Mouse (Mus musculus) layer of hippocampus, adult 9-10 months (tissue): Measurements from ENCODE around the gene Cyp2u1.

Experiments
- DNase-seq: peaks from one replicate; pipeline ENCODE4 v3.0.0; 2022; ENCODE audit warnings: low spot score

Gene Cyp2u1

GRCm38 (mm10) chr3:131306255-131306654 lies 3.2 kb upstream of the Cyp2u1 start:
- DNase-seq, result no peak

- DNase-seq, result no peak
Measured at GRCm38 (mm10) chr3:131303320-131303714, 290 bp upstream of the Cyp2u1 start.

- DNase-seq, result peak; percentile 32
Measured at GRCm38 (mm10) chr3:131299908-131300307, 3.1 kb downstream of the Cyp2u1 start.

GRCm38 (mm10) chr3:131299078-131299477 lies 3.9 kb downstream of the Cyp2u1 start:
- DNase-seq, result no peak

- DNase-seq, result no peak
Measured at GRCm38 (mm10) chr3:131296893-131297292, 6.1 kb downstream of the Cyp2u1 start.

GRCm38 (mm10) chr3:131295513-131296200 lies 7.4 kb downstream of the Cyp2u1 start:
- DNase-seq, result no peak

GRCm38 (mm10) chr3:131294503-131294902 lies 8.5 kb downstream of the Cyp2u1 start:
- no peak for DNase-seq

- DNase-seq, result no peak
Measured at GRCm38 (mm10) chr3:131292959-131293358, 10.1 kb downstream of the Cyp2u1 start.

GRCm38 (mm10) chr3:131292349-131292748 lies 10.7 kb downstream of the Cyp2u1 start:
- DNase-seq, result no peak

- DNase-seq, result no peak
Measured at GRCm38 (mm10) chr3:131291890-131292289, 11.1 kb downstream of the Cyp2u1 start.

GRCm38 (mm10) chr3:131274151-131274550 lies 28.9 kb downstream of the Cyp2u1 start:
- DNase-seq, result no peak

GRCm38 (mm10) chr3:131272374-131273100 lies 30.5 kb downstream of the Cyp2u1 start:
- no peak for DNase-seq

GRCm38 (mm10) chr3:131271559-131272373 lies 31.3 kb downstream of the Cyp2u1 start, which contains the start of gene Hadh:
Hadh (minus strand) TSS chr3:131272101.
- DNase-seq, result peak; percentile 68

GRCm38 (mm10) chr3:131271157-131271556 lies 31.9 kb downstream of the Cyp2u1 start:
- no peak for DNase-seq

- no peak for DNase-seq
Measured at GRCm38 (mm10) chr3:131270381-131270780, 32.6 kb downstream of the Cyp2u1 start.

GRCm38 (mm10) chr3:131266366-131267050 lies 36.5 kb downstream of the Cyp2u1 start:
- DNase-seq, result no peak

GRCm38 (mm10) chr3:131265516-131265915 lies 37.5 kb downstream of the Cyp2u1 start:
- no peak for DNase-seq

- DNase-seq, result no peak
Measured at GRCm38 (mm10) chr3:131263766-131264486, 39.1 kb downstream of the Cyp2u1 start.

- no peak for DNase-seq
Measured at GRCm38 (mm10) chr3:131260418-131260817, 42.6 kb downstream of the Cyp2u1 start.

GRCm38 (mm10) chr3:131259392-131259965 lies 43.5 kb downstream of the Cyp2u1 start:
- no peak for DNase-seq

- no peak for DNase-seq
Measured at GRCm38 (mm10) chr3:131258921-131259320, 44.1 kb downstream of the Cyp2u1 start.
